Mouse (Mus musculus) left cerebral cortex, adult 2 months (tissue): ENCODE data around the gene Taf5l. TPM values are rescaled to one million over a fixed set of nuclear protein-coding genes. Genes with fewer than 3 reads are reported as not detected.

Experiments used
- DNase-seq, 2 experiments: peaks; one replicate each; pipeline ENCODE4 v3.0.0; 2021 to 2022; ENCODE audit warnings: low spot score in 2 of 2, mixed read lengths in 1 of 2; ENCODE audit errors: extremely low spot score in 1 of 2
- H3K27ac ChIP-seq: fragments of 200-600 bp; 2 replicates; pipeline ENCODE4 v1.8.1; 2022
- H3K4me3 ChIP-seq: fragments of 200-600 bp; 2 replicates; pipeline ENCODE4 v1.8.1; 2022
- CTCF ChIP-seq: fragments of 200-600 bp; IDR thresholded peaks from 2 replicates; pipeline ENCODE4 v1.8.1; 2022; ENCODE audit warnings: antibody characterized with exemption, mild to moderate bottlenecking, moderate library complexity
- intact Hi-C: fragments of 180-260 bp; cut with DNase I; formaldehyde crosslinking; loops from one replicate; pipeline ENCODE4 v1.15.1; 2025
- total RNA-seq, 2 experiments: library from RNA; stranded (reverse); gene quantifications; 2 replicates each; pipeline ENCODE4 v1.2.3; 2021

Taf5l gene
- total RNA-seq, 2 experiments from 2014 or later, result 22.8 to 24.2 TPM

- no peak for TF ChIP-seq CTCF
- Histone ChIP-seq H3K27ac (no peak overlapping the region), H3K4me3 (no peak overlapping the region)
- intact Hi-C loops, result no loop called here
- DNase-seq, result no peak
Observed at GRCm38 (mm10) chr8:124011580-124011979, 9.6 kb downstream of the Taf5l start.

GRCm38 (mm10) chr8:124007829-124008228 is 13.4 kb downstream of the Taf5l start:
- no peak for TF ChIP-seq CTCF
- intact Hi-C loops, result no loop called here
- H3K4me3 ChIP-seq, result no peak overlapping the region
- no peak for DNase-seq
- no peak overlapping the region for H3K27ac ChIP-seq

GRCm38 (mm10) chr8:124002546-124003108 is 18.6 kb downstream of the Taf5l start:
- Histone ChIP-seq H3K27ac (no peak overlapping the region), H3K4me3 (no peak overlapping the region)
- DNase-seq, result no peak
- no peak; the same call in none of the 2 replicates for TF ChIP-seq CTCF
- intact Hi-C loops, result no loop called here

GRCm38 (mm10) chr8:123999568-123999967 is 21.6 kb downstream of the Taf5l start:
- no peak for DNase-seq
- TF ChIP-seq CTCF, result no peak
- Histone ChIP-seq H3K27ac (no peak overlapping the region), H3K4me3 (no peak overlapping the region)
- intact Hi-C loops, result no loop called here

- intact Hi-C loops, result no loop called here
- no peak for TF ChIP-seq CTCF
- DNase-seq, result no peak
- Histone ChIP-seq H3K4me3 (no peak overlapping the region), H3K27ac (no peak overlapping the region)
Observed at GRCm38 (mm10) chr8:123993997-123994396, 27.2 kb downstream of the Taf5l start.

GRCm38 (mm10) chr8:123993597-123993996 is 27.6 kb downstream of the Taf5l start:
- intact Hi-C loops, result no loop called here
- no peak for TF ChIP-seq CTCF
- H3K4me3 ChIP-seq, result no peak overlapping the region
- no peak for DNase-seq
- H3K27ac ChIP-seq, result no peak overlapping the region

GRCm38 (mm10) chr8:123992587-123992986 is 28.6 kb downstream of the Taf5l start:
- peak; percentile 24 for TF ChIP-seq CTCF
- intact Hi-C loops, result no loop called here
- DNase-seq, result no peak

GRCm38 (mm10) chr8:123990277-123991049 is 30.7 kb downstream of the Taf5l start:
- no peak for TF ChIP-seq CTCF
- Histone ChIP-seq H3K4me3 (no peak overlapping the region), H3K27ac (no peak overlapping the region)
- intact Hi-C loops, result no loop called here
- no peak for DNase-seq

More at GRCm38 (mm10) chr8:123992587-123992986, 28.6 kb downstream of the Taf5l start:
- H3K27ac ChIP-seq, result no peak overlapping the region
- no peak overlapping the region for H3K4me3 ChIP-seq

- intact Hi-C loops, result no loop called here
- DNase-seq, result no peak
- H3K4me3 ChIP-seq, result no peak overlapping the region
- H3K27ac ChIP-seq, result no peak overlapping the region
- no peak for TF ChIP-seq CTCF
Observed at GRCm38 (mm10) chr8:123989128-123989527, 32.1 kb downstream of the Taf5l start.

- no peak for TF ChIP-seq CTCF
- H3K27ac ChIP-seq, result no peak overlapping the region
- no peak for DNase-seq
- H3K4me3 ChIP-seq, result no peak overlapping the region
- intact Hi-C loops, result no loop called here
Observed at GRCm38 (mm10) chr8:123988605-123989038, 32.6 kb downstream of the Taf5l start.

- intact Hi-C loops, result loop anchor here (1.0 kb wide), 1 partner anchor 38 kb away; the partner anchor contains the start of genes Taf5l and Urb2
- H3K4me3 ChIP-seq, result peak within 1 kb of the TSS; percentile 69
- H3K27ac ChIP-seq, result peak within 1 kb of the TSS; percentile 70
- peak; percentile 76 to 80 for DNase-seq
- no peak; the same call in 1 of the 2 replicates for TF ChIP-seq CTCF
Observed at GRCm38 (mm10) chr8:123982826-123983400, 38.3 kb downstream of the Taf5l start, which contains the start of gene Abcb10. Abcb10 (minus strand) TSS chr8:123983122.

GRCm38 (mm10) chr8:123982291-123982793 is 38.9 kb downstream of the Taf5l start:
- peak overlapping the region; percentile 69 for H3K4me3 ChIP-seq
- peak overlapping the region; percentile 34 for H3K27ac ChIP-seq
- intact Hi-C loops, result no loop called here
- TF ChIP-seq CTCF, result no peak
- peak; percentile 26 to 29 for DNase-seq
